Comparison of ENCODE assay signal across 8 mouse cellular contexts in genomic region chr8:126659691-126660657, GRCm38 (mm10).
DNase-seq lines count a peak whose midpoint lies in the region; ATAC-seq lines count a peak whose summit lies in the region.

No protein-coding gene starts in this region.

- H3K27ac ChIP-seq in liver, embryonic 11.5 days (ENCODE audit: low read depth, low read length) = peak overlapping the region; percentile 52
- H3K27ac ChIP-seq in neural tube, embryonic 14.5 days (ENCODE audit: low read depth, low read length) = peak overlapping the region; percentile 95

- 50% methylated on average over 12 of the region's 12 CpGs for whole genome bisulfite sequencing in liver, embryonic 11.5 days
- 52% methylated on average over 12 of the region's 12 CpGs for WGBS in neural tube, embryonic 14.5 days

- no peaks in the 10 kb centered on the region for H3K27me3 ChIP-seq in liver, embryonic 11.5 days (replicated peaks; ENCODE audit: control insufficient read depth, insufficient read depth, low read length)
- H3K27me3 ChIP-seq in neural tube, embryonic 14.5 days (ENCODE audit: control insufficient read depth, insufficient read depth, low read length) = no peaks in the 10 kb centered on the region

- no peaks in the 10 kb centered on the region for H3K36me3 ChIP-seq in liver, embryonic 11.5 days (ENCODE audit: control insufficient read depth, insufficient read depth, low read length)
- H3K36me3 ChIP-seq in neural tube, embryonic 14.5 days (ENCODE audit: control insufficient read depth, insufficient read depth, low read length) = no peaks in the 10 kb centered on the region

- peaks cover 47% of the 10 kb centered on the region for H3K4me1 ChIP-seq in liver, embryonic 11.5 days (replicated peaks; ENCODE audit: control insufficient read depth, insufficient read depth, low read length)
- peaks cover 53% of the 10 kb centered on the region for H3K4me1 ChIP-seq in neural tube, embryonic 14.5 days (ENCODE audit: control insufficient read depth, insufficient read depth, low read length)

- H3K4me2 ChIP-seq in liver, embryonic 11.5 days = peak overlapping the region; percentile 44
- peak overlapping the region; percentile 7; the same call in 1 of the 2 replicates for H3K4me2 ChIP-seq in neural tube, embryonic 14.5 days (ENCODE audit: low read depth, low read length)

- intact Hi-C loops in heart, postnatal 14 days (cut with DNase I) = loop anchor here (5.0 kb wide), 1 partner anchor 43 kb away; no protein-coding TSS in a partner anchor

- DNase-seq in gastrocnemius, adult 18-20 months (ENCODE audit: low spot score) = peak; percentile 63
- no peak for DNase-seq in gastrocnemius, postnatal 4 days (ENCODE audit: low spot score in 2 of 2)
- DNase-seq in embryo, embryonic 11 days = peak; percentile 36
- peak; percentile 47 to 54 for DNase-seq in heart, postnatal 14 days
- DNase-seq in liver, embryonic 11.5 days (ENCODE audit: low spot score) = no peak
- DNase-seq in right cerebral cortex, postnatal 10 days (ENCODE audit: low spot score in 2 of 2) = no peak
- DNase-seq in spleen, adult 12 weeks (ENCODE audit: low spot score) = no peak

- no peak overlapping the region for H3K4me3 ChIP-seq in liver, embryonic 11.5 days (ENCODE audit: low read depth, low read length)
- no peak overlapping the region for H3K4me3 ChIP-seq in neural tube, embryonic 14.5 days (ENCODE audit: low read depth, low read length)

- ATAC-seq in liver, embryonic 11.5 days (replicated peaks; ENCODE audit: low FRiP score) = no peak
- no peak for ATAC-seq in neural tube, embryonic 14.5 days (ENCODE audit: low read depth)

- 0 out of 2 replicates have a peak overlapping the region, but pooled peaks have one; percentile 40 for H3K9ac ChIP-seq in liver, embryonic 11.5 days (ENCODE audit: low read depth, low read length)
- H3K9ac ChIP-seq in neural tube, embryonic 14.5 days (replicated peaks; ENCODE audit: low read depth, low read length) = no peak overlapping the region; the same call in 1 of the 2 replicates

- H3K9me3 ChIP-seq in liver, embryonic 11.5 days (ENCODE audit: control insufficient read depth, low read length) = no peaks in the 10 kb centered on the region
- H3K9me3 ChIP-seq in neural tube, embryonic 14.5 days (ENCODE audit: control insufficient read depth, low read length) = no peaks in the 10 kb centered on the region

Comparison
In these comparisons a context has a peak if more than half of its experiments do, and no peak if none do; other contexts are left out.
1. DNase-seq: peak in gastrocnemius, adult 18-20 months (single experiment), embryo, embryonic 11 days (single experiment) and heart, postnatal 14 days (2 of 2); none in gastrocnemius, postnatal 4 days (0 of 2), liver, embryonic 11.5 days (single experiment), right cerebral cortex, postnatal 10 days (0 of 2) and spleen, adult 12 weeks (single experiment).